Mouse (Mus musculus): ENCODE data around the gene Inpp4a.

GRCm38 (mm10) chr1:37336794-37337193, 37.1 kb downstream of the Inpp4a start:
- TF ChIP-seq E2F4 (IDR thresholded peaks at IDR 0.05; ENCODE audit: insufficient read depth) (no peak), POLR2A (IDR thresholded peaks at IDR 0.05; ENCODE audit: insufficient read length, low read depth) (no peak), USF1 (IDR thresholded peaks at IDR 0.05; ENCODE audit: low read depth) (no peak), REST (IDR thresholded peaks at IDR 0.05; ENCODE audit: insufficient read depth, insufficient read length) (no peak), MYOD1 (IDR thresholded peaks at IDR 0.05; ENCODE audit: control insufficient read depth in 1 of 3, insufficient read length in 2 of 3, low read depth in 2 of 3) (no peak), CEBPB (IDR thresholded peaks at IDR 0.05; ENCODE audit: insufficient read depth, poor library complexity, severe bottlenecking) (no peak), MAX (IDR thresholded peaks at IDR 0.05; ENCODE audit: low read depth) (no peak)

All from myocyte (in vitro differentiated cells).